Mouse (Mus musculus): ENCODE measurements around the gene Ccdc6. TPM values are rescaled to one million over a fixed set of nuclear protein-coding genes. Genes with fewer than 3 reads are reported as not detected.
A peak's percentile ranks its signal among the peaks of the same experiment; 100 is the strongest.

The Ccdc6 gene
- polyA plus RNA-seq (2011; ENCODE audit: insufficient read length, low read depth, missing spikeins) = 68.8 and 74.6 TPM in 2 replicates

GRCm38 (mm10) chr10:70096366-70097188, at the start of gene Ccdc6:
Ccdc6 (plus strand) TSS chr10:70097121.
- peak within 1 kb of the TSS; percentile 97 for H3K4me3 ChIP-seq (ENCODE audit: insufficient read depth, low read length)
- H3K27ac ChIP-seq (ENCODE audit: insufficient read depth, low read length) = peak within 1 kb of the TSS; percentile 96
- peaks cover 11% of the 10 kb centered on the region for H3K4me1 ChIP-seq (ENCODE audit: control insufficient read depth, insufficient read depth, low read length)
- TF ChIP-seq CTCF (IDR thresholded peaks at IDR 0.05; ENCODE audit: borderline replicate concordance, insufficient read depth, low read length) (no peak), POLR2A (IDR thresholded peaks at IDR 0.05; ENCODE audit: low read depth, low read length) (peak; percentile 32)

DNA sequence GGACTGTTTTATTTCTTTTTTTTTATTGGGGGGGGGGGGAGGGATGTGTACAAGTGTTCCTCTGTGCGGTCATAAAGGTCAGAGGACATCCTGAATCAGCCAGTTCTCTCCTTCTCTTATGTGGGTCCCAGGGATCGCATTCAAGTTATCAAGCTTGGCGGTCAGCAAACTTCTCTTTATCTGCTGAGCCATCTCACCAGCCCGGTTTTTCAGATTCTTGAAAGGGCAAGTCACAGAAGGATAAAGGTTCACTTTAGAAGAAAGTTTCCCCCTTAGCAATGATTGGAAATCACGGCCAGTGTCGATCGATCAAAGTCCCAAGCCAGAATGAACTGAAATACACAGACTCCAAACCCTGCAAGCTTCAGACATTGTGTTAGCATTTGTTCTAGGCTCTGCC, 47.1 kb upstream of the Ccdc6 start:
- TF ChIP-seq POLR2A (IDR thresholded peaks at IDR 0.05; ENCODE audit: low read depth, low read length) = no peak
- no peaks in the 10 kb centered on the region for H3K4me1 ChIP-seq (ENCODE audit: control insufficient read depth, insufficient read depth, low read length)
- H3K4me3 ChIP-seq (ENCODE audit: insufficient read depth, low read length) = no peak overlapping the region
- H3K27ac ChIP-seq (ENCODE audit: insufficient read depth, low read length) = no peak overlapping the region

DNA sequence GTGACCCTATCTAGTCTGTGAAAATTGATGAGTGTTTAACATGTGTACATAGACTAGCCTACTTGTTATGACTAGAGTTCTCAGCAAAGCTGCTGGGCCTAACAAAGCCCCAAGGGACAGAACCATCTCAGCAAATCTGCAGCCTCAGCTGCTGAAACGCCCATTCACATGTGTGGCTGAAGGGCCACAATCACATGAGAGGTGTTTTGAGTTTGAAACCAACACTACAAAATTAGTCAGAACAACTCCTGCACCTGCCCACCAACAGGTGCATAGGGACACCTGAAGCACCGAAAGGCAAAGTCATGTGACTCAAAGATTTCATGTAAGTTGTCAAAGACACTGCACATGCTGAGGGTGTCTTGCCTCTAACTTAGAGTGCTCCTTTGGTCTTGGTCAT, 41.6 kb upstream of the Ccdc6 start:
- no peak overlapping the region for H3K27ac ChIP-seq (ENCODE audit: insufficient read depth, low read length)
- no peak overlapping the region for H3K4me3 ChIP-seq (ENCODE audit: insufficient read depth, low read length)
- TF ChIP-seq POLR2A (IDR thresholded peaks at IDR 0.05; ENCODE audit: low read depth, low read length) = no peak
- TF ChIP-seq CTCF (IDR thresholded peaks at IDR 0.05; ENCODE audit: borderline replicate concordance, insufficient read depth, low read length) = no peak
- H3K4me1 ChIP-seq (ENCODE audit: control insufficient read depth, insufficient read depth, low read length) = peaks cover 6% of the 10 kb centered on the region

GRCm38 (mm10) chr10:70057064-70057463, 39.9 kb upstream of the Ccdc6 start:
- H3K27ac ChIP-seq (ENCODE audit: insufficient read depth, low read length) = peak overlapping the region; percentile 66

DNA sequence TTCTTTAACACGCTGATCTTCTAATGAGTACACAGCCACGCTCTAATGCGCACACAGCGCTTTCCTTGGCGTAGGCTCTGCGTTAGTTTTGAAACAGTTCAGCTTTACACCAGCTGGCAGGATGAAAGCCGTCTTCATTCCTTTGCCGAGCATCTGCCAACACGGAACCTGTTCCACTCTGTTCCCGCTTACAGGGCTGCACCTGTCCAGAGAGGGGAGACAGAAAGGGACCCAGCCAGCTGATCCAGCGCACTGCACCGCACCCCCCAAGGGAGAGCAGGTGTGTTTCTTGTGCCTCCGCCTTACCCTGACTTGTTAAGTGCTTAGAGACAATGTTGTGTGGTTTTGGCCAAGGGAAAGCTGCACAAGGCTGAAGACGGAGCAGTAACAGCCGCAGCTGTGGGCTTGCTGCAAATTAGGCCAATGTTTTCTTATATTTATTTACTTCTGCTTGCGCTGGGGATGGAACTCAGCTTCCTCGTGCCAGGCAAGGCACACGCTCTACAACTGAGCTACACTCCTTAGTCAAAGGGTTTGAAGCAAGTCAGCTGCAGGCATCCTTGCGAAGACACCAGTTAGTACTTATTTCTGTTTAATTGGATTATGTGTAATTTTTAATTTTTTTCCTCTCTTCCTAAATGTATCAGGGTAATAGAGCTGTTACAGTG, 36.8 kb upstream of the Ccdc6 start:
- Histone ChIP-seq H3K4me1 (ENCODE audit: control insufficient read depth, insufficient read depth, low read length) (peaks cover 6% of the 10 kb centered on the region), H3K4me3 (ENCODE audit: insufficient read depth, low read length) (no peak overlapping the region), H3K27ac (ENCODE audit: insufficient read depth, low read length) (no peak overlapping the region)
- no peak for TF ChIP-seq CTCF (IDR thresholded peaks at IDR 0.05; ENCODE audit: borderline replicate concordance, insufficient read depth, low read length)
- no peak for TF ChIP-seq POLR2A (IDR thresholded peaks at IDR 0.05; ENCODE audit: low read depth, low read length)

More at GRCm38 (mm10) chr10:70057064-70057463, 39.9 kb upstream of the Ccdc6 start:
- Histone ChIP-seq H3K4me1 (ENCODE audit: control insufficient read depth, insufficient read depth, low read length) (peaks cover 6% of the 10 kb centered on the region), H3K4me3 (ENCODE audit: insufficient read depth, low read length) (no peak overlapping the region)
- TF ChIP-seq POLR2A (IDR thresholded peaks at IDR 0.05; ENCODE audit: low read depth, low read length) = no peak
- TF ChIP-seq CTCF (IDR thresholded peaks at IDR 0.05; ENCODE audit: borderline replicate concordance, insufficient read depth, low read length) = no peak

DNA sequence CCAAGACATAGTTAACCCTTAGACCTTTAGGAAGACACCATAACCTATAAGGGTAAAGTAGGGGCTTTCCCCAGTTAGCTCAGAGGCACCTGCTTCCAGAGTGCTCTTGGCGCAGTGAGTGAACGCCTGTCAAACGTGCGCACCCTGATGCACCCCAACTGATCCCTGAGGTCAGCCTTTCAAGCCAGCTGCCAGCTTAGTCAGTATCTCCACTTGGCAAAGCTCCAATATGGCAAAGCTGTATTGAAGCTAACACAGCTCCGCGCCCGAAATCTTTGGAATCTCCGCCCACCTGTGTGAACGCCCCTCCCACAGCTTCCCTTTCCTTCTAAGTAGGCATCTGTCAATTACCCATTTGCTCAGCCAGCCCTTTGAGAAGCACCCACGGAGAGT, 36.2 kb upstream of the Ccdc6 start:
- H3K27ac ChIP-seq (ENCODE audit: insufficient read depth, low read length) = no peak overlapping the region
- no peak overlapping the region for H3K4me3 ChIP-seq (ENCODE audit: insufficient read depth, low read length)

DNA sequence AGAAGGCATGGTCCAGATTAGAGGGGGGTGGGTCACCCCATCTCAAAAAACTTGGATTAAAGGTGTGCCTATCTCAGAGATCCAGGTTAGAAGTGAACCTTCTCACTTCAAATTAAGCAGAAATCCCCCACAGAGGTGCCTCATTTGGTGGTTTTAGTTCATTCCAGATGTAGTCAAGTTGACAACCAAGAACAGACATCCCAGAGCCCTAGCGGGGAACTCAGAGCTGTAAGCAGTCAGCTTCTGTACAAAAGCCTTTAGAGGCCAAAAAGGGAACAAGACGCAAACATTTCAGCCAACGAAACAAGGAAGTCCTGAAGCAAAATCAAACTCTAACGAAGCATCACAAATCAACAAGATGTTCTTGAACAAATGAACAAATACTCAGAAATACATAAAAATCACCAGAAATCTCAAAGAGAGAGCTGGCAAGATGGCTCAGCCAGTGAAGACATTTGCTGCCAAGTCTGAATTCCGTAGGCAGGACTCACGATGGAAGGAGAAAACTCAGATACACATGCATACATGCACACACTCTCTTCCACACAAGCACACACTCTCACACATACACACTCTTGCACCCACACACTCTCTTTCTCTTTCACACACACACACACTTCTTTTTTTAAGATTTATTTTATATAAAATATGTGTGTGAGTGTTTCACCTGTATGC, 32.9 kb upstream of the Ccdc6 start:
- TF ChIP-seq CTCF (IDR thresholded peaks at IDR 0.05; ENCODE audit: borderline replicate concordance, insufficient read depth, low read length) = no peak
- TF ChIP-seq POLR2A (IDR thresholded peaks at IDR 0.05; ENCODE audit: low read depth, low read length) = no peak
- no peaks in the 10 kb centered on the region for H3K4me1 ChIP-seq (ENCODE audit: control insufficient read depth, insufficient read depth, low read length)
- no peak overlapping the region for H3K4me3 ChIP-seq (ENCODE audit: insufficient read depth, low read length)
- H3K27ac ChIP-seq (ENCODE audit: insufficient read depth, low read length) = no peak overlapping the region

More for the DNA sequence above, 36.2 kb upstream of the Ccdc6 start:
- TF ChIP-seq CTCF (IDR thresholded peaks at IDR 0.05; ENCODE audit: borderline replicate concordance, insufficient read depth, low read length) (no peak), POLR2A (IDR thresholded peaks at IDR 0.05; ENCODE audit: low read depth, low read length) (no peak)
- H3K4me1 ChIP-seq (ENCODE audit: control insufficient read depth, insufficient read depth, low read length) = peaks cover 6% of the 10 kb centered on the region

- Histone ChIP-seq H3K27ac (ENCODE audit: insufficient read depth, low read length) (no peak overlapping the region), H3K4me1 (ENCODE audit: control insufficient read depth, insufficient read depth, low read length) (no peaks in the 10 kb centered on the region), H3K4me3 (ENCODE audit: insufficient read depth, low read length) (no peak overlapping the region)
- no peak for TF ChIP-seq POLR2A (IDR thresholded peaks at IDR 0.05; ENCODE audit: low read depth, low read length)
- TF ChIP-seq CTCF (IDR thresholded peaks at IDR 0.05; ENCODE audit: borderline replicate concordance, insufficient read depth, low read length) = no peak
These were observed 31.7 kb upstream of the Ccdc6 start for GRCm38 (mm10) chr10:70065191-70065590.

GRCm38 (mm10) chr10:70066497-70067168, 30.3 kb upstream of the Ccdc6 start:
- H3K27ac ChIP-seq (ENCODE audit: insufficient read depth, low read length) = no peak overlapping the region

More at GRCm38 (mm10) chr10:70066497-70067168, 30.3 kb upstream of the Ccdc6 start:
- TF ChIP-seq CTCF (IDR thresholded peaks at IDR 0.05; ENCODE audit: borderline replicate concordance, insufficient read depth, low read length) (no peak), POLR2A (IDR thresholded peaks at IDR 0.05; ENCODE audit: low read depth, low read length) (no peak)
- Histone ChIP-seq H3K4me3 (ENCODE audit: insufficient read depth, low read length) (no peak overlapping the region), H3K4me1 (ENCODE audit: control insufficient read depth, insufficient read depth, low read length) (no peaks in the 10 kb centered on the region)
